13 mouse cellular contexts compared by ENCODE assay signal in the genomic region with DNA sequence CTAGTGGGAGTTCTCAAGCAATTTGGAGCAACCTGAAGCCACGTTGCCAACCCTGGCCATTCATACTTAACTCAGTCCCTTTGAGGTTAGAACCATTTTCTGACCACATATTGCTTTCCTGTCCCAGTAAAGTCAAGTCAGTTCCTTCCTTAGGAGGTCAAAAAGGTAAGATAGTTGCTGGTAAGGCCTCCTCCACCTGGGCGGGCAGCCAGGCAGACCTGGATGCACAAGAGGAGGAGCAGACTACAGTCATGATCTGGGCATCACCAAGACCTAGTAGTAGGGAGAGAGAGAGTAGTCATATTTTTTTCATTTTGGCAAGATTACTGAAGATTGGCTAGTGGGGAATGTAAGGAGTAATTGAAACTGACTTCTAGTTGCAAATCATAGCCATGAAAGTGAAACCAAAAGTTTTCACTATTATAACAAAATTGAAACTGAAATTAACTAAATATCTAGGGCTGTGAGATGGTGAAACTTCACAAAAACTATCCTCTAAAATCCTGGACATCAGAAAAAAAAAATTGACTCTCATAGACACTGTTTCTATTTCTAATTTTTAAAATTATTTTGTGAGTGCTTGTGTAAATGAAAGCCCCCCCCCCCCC. TPM values are rescaled to one million over a fixed set of nuclear protein-coding genes. Genes with fewer than 3 reads are reported as not detected.
DNase-seq lines count a peak whose midpoint lies in the region; ATAC-seq and TF ChIP-seq lines count a peak whose summit lies in the region.
"Had no signal": no experiment of that assay in that cellular context is flagged by ENCODE, and none has a peak within 500 bp of the region (broad histone marks: within the 10 kb centered on the region; RNA-seq: fewer than 3 reads in every experiment).

No protein-coding gene starts in this region.

- DNase-seq in adrenal gland, adult (ENCODE audit: inconsistent age in 2 of 2, low spot score in 1 of 2), result peak; percentile 38 to 48
- DNase-seq in adrenal gland, postnatal 10 days, result no peak
- DNase-seq in hindbrain, embryonic 14.5 days (ENCODE audit: low spot score), result no peak
- DNase-seq in hindbrain, postnatal 0 days (ENCODE audit: low spot score), result no peak
- DNase-seq in urinary bladder, adult 2 months (ENCODE audit: low spot score), result peak; percentile 17
- DNase-seq in urinary bladder, postnatal 25 days (ENCODE audit: low spot score), result no peak
- DNase-seq: liver, embryonic 13.5 days; retina, postnatal 1 day had no signal

- H3K27me3 ChIP-seq in hindbrain, embryonic 14.5 days (ENCODE audit: control insufficient read depth, insufficient read depth, low read length), result 0 out of 2 replicates have a peak, but pooled peaks cover 11% of the 10 kb centered on the region
- no peaks in the 10 kb centered on the region for H3K27me3 ChIP-seq in hindbrain, postnatal 0 days (ENCODE audit: insufficient read depth, low read length)
- peaks cover 27% of the 10 kb centered on the region for H3K27me3 ChIP-seq in midbrain, embryonic 13.5 days

- TF ChIP-seq CTCF in hindbrain, postnatal 0 days (IDR thresholded peaks at IDR 0.05; ENCODE audit: low read depth), result no peak

- no peaks in the 10 kb centered on the region for H3K36me3 ChIP-seq in hindbrain, embryonic 14.5 days (replicated peaks; ENCODE audit: control insufficient read depth, insufficient read depth)
- no peaks in the 10 kb centered on the region for H3K36me3 ChIP-seq in hindbrain, postnatal 0 days (ENCODE audit: insufficient read depth, low read length)
- H3K36me3 ChIP-seq in midbrain, embryonic 13.5 days, result no peaks in the 10 kb centered on the region

- peak overlapping the region; percentile 60; the same call in 1 of the 2 replicates for H3K4me2 ChIP-seq in hindbrain, embryonic 14.5 days (replicated peaks)
- H3K4me2 ChIP-seq in hindbrain, postnatal 0 days (ENCODE audit: low read depth, low read length), result no peak overlapping the region
- H3K4me2 ChIP-seq in midbrain, embryonic 13.5 days (replicated peaks), result no peak overlapping the region

- no peak for ATAC-seq in hindbrain, embryonic 14.5 days (ENCODE audit: low FRiP score)
- no peak for ATAC-seq in hindbrain, postnatal 0 days
- ATAC-seq in inflammation-experienced regulatory T-cells, adult 6 months, result no peak
- no peak for ATAC-seq in midbrain, embryonic 13.5 days

- peaks cover 30% of the 10 kb centered on the region for H3K4me1 ChIP-seq in hindbrain, embryonic 14.5 days (replicated peaks; ENCODE audit: control insufficient read depth, insufficient read depth, low read length)
- H3K4me1 ChIP-seq in hindbrain, postnatal 0 days (ENCODE audit: insufficient read depth, low read length), result peaks cover 21% of the 10 kb centered on the region; the same call in 1 of the 2 replicates
- H3K4me1 ChIP-seq in midbrain, embryonic 13.5 days (replicated peaks), result peaks cover 37% of the 10 kb centered on the region

- WGBS in hindbrain, embryonic 14.5 days, result 96% methylated on average over 2 of the region's 2 CpGs
- WGBS in hindbrain, postnatal 0 days, result 97% methylated on average over 2 of the region's 2 CpGs
- WGBS in midbrain, embryonic 13.5 days, result 93% methylated on average over 2 of the region's 2 CpGs

- no peak overlapping the region for H3K9ac ChIP-seq in hindbrain, embryonic 14.5 days
- no peak overlapping the region for H3K9ac ChIP-seq in hindbrain, postnatal 0 days (replicated peaks; ENCODE audit: low read length)
- H3K9ac ChIP-seq in midbrain, embryonic 13.5 days (replicated peaks), result no peak overlapping the region

- no peak overlapping the region for H3K27ac ChIP-seq in hindbrain, embryonic 14.5 days
- H3K27ac ChIP-seq in hindbrain, postnatal 0 days, result no peak overlapping the region
- H3K27ac ChIP-seq in midbrain, embryonic 13.5 days, result no peak overlapping the region
- H3K27ac ChIP-seq: liver, embryonic 13.5 days had no signal

- 0 out of 2 replicates have a peak overlapping the region, but pooled peaks have one; percentile 63 for H3K4me3 ChIP-seq in hindbrain, embryonic 14.5 days (replicated peaks; ENCODE audit: low read length)
- H3K4me3 ChIP-seq in hindbrain, postnatal 0 days (ENCODE audit: low read length), result no peak overlapping the region
- H3K4me3 ChIP-seq in midbrain, embryonic 13.5 days (replicated peaks), result no peak overlapping the region

- no peaks in the 10 kb centered on the region for H3K9me3 ChIP-seq in hindbrain, embryonic 14.5 days (ENCODE audit: control insufficient read depth, low read length)
- no peaks in the 10 kb centered on the region for H3K9me3 ChIP-seq in hindbrain, postnatal 0 days (ENCODE audit: low read length)
- no peaks in the 10 kb centered on the region for H3K9me3 ChIP-seq in midbrain, embryonic 13.5 days
- H3K9me3 ChIP-seq: forebrain, embryonic 13.5 days; liver, embryonic 13.5 days had no signal

RNA-seq across cellular contexts. Expression of a gene that starts 1.0 kb away (rescaled TPM):
- 10 to 100 TPM; 13.5 to 17.0 TPM for total RNA-seq in adrenal gland, postnatal 10 days (2021)
- polyA plus RNA-seq in hindbrain, embryonic 14.5 days (2014; fragmentation: Nextera tagmentation; extraction: Ambion mirVana), result 12.2 and 12.4 TPM in 2 replicates
- 25.2 and 36.6 TPM in 2 replicates for total RNA-seq in hindbrain, postnatal 0 days (2014; rRNA removed)
- polyA plus RNA-seq in hindbrain, postnatal 0 days (2015; fragmentation: Nextera tagmentation; extraction: Ambion mirVana), result 21.9 and 22.8 TPM in 2 replicates
- 14.1 and 15.2 TPM in 2 replicates for polyA plus RNA-seq in urinary bladder, adult 2 months (2012; rRNA removed)
- polyA plus RNA-seq in inflammation-experienced regulatory T-cells, adult 6 months (2017; shearing (Covaris generic)), result 1 to 10 TPM; 3.9 to 5.0 (median 4.1) TPM
- polyA plus RNA-seq in midbrain, embryonic 13.5 days (2015; fragmentation: Nextera tagmentation; extraction: Ambion mirVana), result 15.7 and 16.3 TPM in 2 replicates

RNA-seq across cellular contexts. Expression of a gene that starts 3.1 kb away (rescaled TPM):
- total RNA-seq in adrenal gland, postnatal 10 days (2021), result under 1 TPM; 0.75 to 0.82 TPM
- 1.2 and 1.5 TPM in 2 replicates for polyA plus RNA-seq in hindbrain, embryonic 14.5 days (2014; fragmentation: Nextera tagmentation; extraction: Ambion mirVana)
- total RNA-seq in hindbrain, postnatal 0 days (2014; rRNA removed), result 0.25 TPM in 1 of 2 replicates, not detected in the other
- 0.39 and 0.62 TPM in 2 replicates for polyA plus RNA-seq in hindbrain, postnatal 0 days (2015; fragmentation: Nextera tagmentation; extraction: Ambion mirVana)
- 0.36 and 0.71 TPM in 2 replicates for polyA plus RNA-seq in urinary bladder, adult 2 months (2012; rRNA removed)
- 1 to 10 TPM in 1 of 3 experiments, under 1 TPM in 2; 0.71 to 1.6 (median 0.94) TPM for polyA plus RNA-seq in inflammation-experienced regulatory T-cells, adult 6 months (2017; shearing (Covaris generic))
- polyA plus RNA-seq in midbrain, embryonic 13.5 days (2015; fragmentation: Nextera tagmentation; extraction: Ambion mirVana), result 0.72 and 1.0 TPM in 2 replicates
- total RNA-seq: hematopoietic stem cell, adult 5-6 weeks had no signal
- polyA plus RNA-seq: liver, embryonic 13.5 days had no signal

RNA-seq across cellular contexts. Expression of a gene that starts 4.8 kb away (rescaled TPM):
- 10 to 100 TPM; 64.6 to 72.0 TPM for total RNA-seq in adrenal gland, postnatal 10 days (2021)
- 29.1 and 29.2 TPM in 2 replicates for polyA plus RNA-seq in hindbrain, embryonic 14.5 days (2014; fragmentation: Nextera tagmentation; extraction: Ambion mirVana)
- 58.2 and 64.9 TPM in 2 replicates for total RNA-seq in hindbrain, postnatal 0 days (2014; rRNA removed)
- 25.5 and 31.3 TPM in 2 replicates for polyA plus RNA-seq in hindbrain, postnatal 0 days (2015; fragmentation: Nextera tagmentation; extraction: Ambion mirVana)
- 37.4 and 59.3 TPM in 2 replicates for polyA plus RNA-seq in urinary bladder, adult 2 months (2012; rRNA removed)
- polyA plus RNA-seq in inflammation-experienced regulatory T-cells, adult 6 months (2017; shearing (Covaris generic)), result 10 to 100 TPM; 20.5 to 34.1 (median 28.4) TPM
- polyA plus RNA-seq in midbrain, embryonic 13.5 days (2015; fragmentation: Nextera tagmentation; extraction: Ambion mirVana), result 20.1 and 24.8 TPM in 2 replicates

RNA-seq across cellular contexts. Expression of a gene that starts 28.4 kb away (rescaled TPM):
- total RNA-seq in adrenal gland, postnatal 10 days (2021), result 10 to 100 TPM; 16.8 to 22.4 TPM
- polyA plus RNA-seq in hindbrain, embryonic 14.5 days (2014; fragmentation: Nextera tagmentation; extraction: Ambion mirVana), result 48.2 and 50.6 TPM in 2 replicates
- total RNA-seq in hindbrain, postnatal 0 days (2014; rRNA removed), result 79.7 and 101 TPM in 2 replicates
- polyA plus RNA-seq in hindbrain, postnatal 0 days (2015; fragmentation: Nextera tagmentation; extraction: Ambion mirVana), result 50.4 and 51.0 TPM in 2 replicates
- polyA plus RNA-seq in urinary bladder, adult 2 months (2012; rRNA removed), result 16.0 and 20.4 TPM in 2 replicates
- polyA plus RNA-seq in inflammation-experienced regulatory T-cells, adult 6 months (2017; shearing (Covaris generic)), result 1 to 10 TPM; 4.6 to 7.3 (median 6.9) TPM
- 62.6 and 63.2 TPM in 2 replicates for polyA plus RNA-seq in midbrain, embryonic 13.5 days (2015; fragmentation: Nextera tagmentation; extraction: Ambion mirVana)

RNA-seq across cellular contexts. Expression of a gene that starts 44.9 kb away (rescaled TPM):
- total RNA-seq in adrenal gland, postnatal 10 days (2021), result 1 to 10 TPM in 1 of 2 experiments, under 1 TPM in 1; 0.97 to 1.7 TPM
- 0.32 and 0.98 TPM in 2 replicates for polyA plus RNA-seq in hindbrain, embryonic 14.5 days (2014; fragmentation: Nextera tagmentation; extraction: Ambion mirVana)
- total RNA-seq in hindbrain, postnatal 0 days (2014; rRNA removed), result 0.32 and 0.42 TPM in 2 replicates
- polyA plus RNA-seq in hindbrain, postnatal 0 days (2015; fragmentation: Nextera tagmentation; extraction: Ambion mirVana), result 0.13 and 0.47 TPM in 2 replicates
- polyA plus RNA-seq in urinary bladder, adult 2 months (2012; rRNA removed), result 0.78 and 1.3 TPM in 2 replicates
- polyA plus RNA-seq in inflammation-experienced regulatory T-cells, adult 6 months (2017; shearing (Covaris generic)), result 1 to 10 TPM in 2 of 3 experiments, under 1 TPM in 1; 0.23 to 1.8 (median 1.7) TPM
- 0.34 and 0.44 TPM in 2 replicates for polyA plus RNA-seq in midbrain, embryonic 13.5 days (2015; fragmentation: Nextera tagmentation; extraction: Ambion mirVana)
- polyA plus RNA-seq: midbrain, embryonic 11.5 days had no signal

Comparison
In these comparisons a context has a peak if more than half of its experiments do, and no peak if none do; other contexts are left out.
1. DNase-seq: peak in adrenal gland, adult (2 of 2) and urinary bladder, adult 2 months (single experiment); none in adrenal gland, postnatal 10 days (single experiment), hindbrain, embryonic 14.5 days (single experiment), hindbrain, postnatal 0 days (single experiment) and urinary bladder, postnatal 25 days (single experiment).